Mouse (Mus musculus) C2C12 (cell line): ENCODE measurements around the gene Ern1.

Experiments used
- CTCF ChIP-seq: IDR thresholded peaks from one replicate; pipeline ENCODE4 v1.5.1; 2011; ENCODE audit not compliant: control insufficient read depth, insufficient read depth, insufficient read length
- MAX ChIP-seq: IDR thresholded peaks from one replicate; pipeline ENCODE4 v1.6.1; 2011; ENCODE audit warnings: mild to moderate bottlenecking, control low read depth

- no peak for TF ChIP-seq MAX
- no peak for TF ChIP-seq CTCF
Measured at GRCm38 (mm10) chr11:106501308-106502158, 13.9 kb upstream of the Ern1 start.
